In the genomic region with DNA sequence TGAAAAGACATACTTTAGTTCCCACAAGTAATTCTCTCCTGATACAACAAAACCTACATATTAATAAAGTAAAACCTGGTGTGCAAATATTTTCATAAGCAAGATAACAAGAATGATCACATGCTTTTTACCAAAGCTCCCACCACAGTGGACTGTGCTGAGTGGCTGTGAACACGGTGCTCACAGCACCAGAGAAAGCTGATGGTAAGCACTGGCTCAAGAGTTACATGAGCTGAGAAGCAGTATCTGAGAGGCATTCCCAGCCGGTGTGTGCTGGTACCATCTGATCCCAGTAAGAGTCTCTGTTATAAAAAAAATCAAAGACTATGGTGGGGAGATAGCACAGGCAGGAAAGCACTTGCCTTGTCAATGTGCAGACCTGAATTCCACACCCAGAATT, we compare ENCODE assay signal across 21 mouse cellular contexts.
DNase-seq lines count a peak whose midpoint lies in the region; ATAC-seq lines count a peak whose summit lies in the region.
"Had no signal": no experiment of that assay in that cellular context is flagged by ENCODE, and none has a peak within 500 bp of the region (broad histone marks: within the 10 kb centered on the region; RNA-seq: fewer than 3 reads in every experiment).

No protein-coding gene starts in this region.

- no peak overlapping the region for H3K4me3 ChIP-seq in heart, embryonic 11.5 days (ENCODE audit: low read depth, low read length)
- no peak overlapping the region for H3K4me3 ChIP-seq in heart, embryonic 15.5 days
- H3K4me3 ChIP-seq: embryonic facial prominence, embryonic 10.5 days; hindbrain, embryonic 13.5 days had no signal

- H3K36me3 ChIP-seq in heart, embryonic 11.5 days (ENCODE audit: control insufficient read depth, insufficient read depth, low read length), result no peaks in the 10 kb centered on the region
- H3K36me3 ChIP-seq in heart, embryonic 15.5 days, result no peaks in the 10 kb centered on the region
- H3K36me3 ChIP-seq: embryonic facial prominence, embryonic 10.5 days; hindbrain, embryonic 13.5 days had no signal

- H3K27ac ChIP-seq in heart, embryonic 11.5 days (ENCODE audit: low read depth, low read length), result peak overlapping the region; percentile 82
- peak overlapping the region; percentile 83 for H3K27ac ChIP-seq in heart, embryonic 15.5 days
- H3K27ac ChIP-seq: embryonic facial prominence, embryonic 10.5 days; hindbrain, embryonic 13.5 days; hindbrain, postnatal 0 days; kidney, postnatal 0 days had no signal

- intact Hi-C loops in heart, postnatal 10 days (cut with DNase I), result no loop called here

- ATAC-seq in frontal cortex, adult (ENCODE audit: low TSS enrichment), result peak; percentile 23; the same call in 1 of the 2 replicates
- peak; percentile 57 for ATAC-seq in heart, embryonic 11.5 days (replicated peaks; ENCODE audit: insufficient number of reproducible peaks, low FRiP score, low TSS enrichment)
- 0 out of 2 replicates have a peak, but pooled peaks have one; percentile 45 for ATAC-seq in heart, embryonic 15.5 days (replicated peaks; ENCODE audit: insufficient number of reproducible peaks, insufficient read depth, low FRiP score, low read depth)
- no peak for ATAC-seq in activated CD4-positive, CD25-positive, alpha-beta regulatory T cell, adult 4 months
- ATAC-seq: forebrain, embryonic 14.5 days; hindbrain, postnatal 0 days; Patski had no signal

- DNase-seq in frontal cortex, postnatal 10 days (ENCODE audit: low spot score in 2 of 2), result no peak
- no peak for DNase-seq in heart, adult 8-10 months (ENCODE audit: low spot score)
- no peak for DNase-seq in heart, postnatal 10 days
- DNase-seq in brain, adult 2 months (ENCODE audit: low read depth, low spot score), result peak; percentile 24
- DNase-seq: adrenal gland, adult 2 months; adrenal gland, postnatal 25 days; cerebellum, adult 2 months; cerebellum, postnatal 10 days; kidney, adult 11 months; kidney, adult 9 months had no signal

- peaks cover 19% of the 10 kb centered on the region for H3K4me1 ChIP-seq in heart, embryonic 11.5 days (ENCODE audit: control insufficient read depth, insufficient read depth, low read length)
- peaks cover 22% of the 10 kb centered on the region for H3K4me1 ChIP-seq in heart, embryonic 15.5 days (replicated peaks)

- H3K27me3 ChIP-seq in heart, embryonic 11.5 days (ENCODE audit: control insufficient read depth, insufficient read depth, low read length), result no peaks in the 10 kb centered on the region
- no peaks in the 10 kb centered on the region for H3K27me3 ChIP-seq in heart, embryonic 15.5 days
- H3K27me3 ChIP-seq: CH12.LX; hindbrain, embryonic 13.5 days; Patski had no signal

- H3K4me2 ChIP-seq in heart, embryonic 11.5 days, result peak overlapping the region; percentile 1; the same call in 1 of the 2 replicates
- H3K4me2 ChIP-seq in heart, embryonic 15.5 days, result peak overlapping the region; percentile 17; the same call in 1 of the 2 replicates
- H3K4me2 ChIP-seq: hindbrain, embryonic 13.5 days had no signal

- H3K9me3 ChIP-seq in heart, embryonic 11.5 days (replicated peaks; ENCODE audit: control insufficient read depth, low read length), result no peaks in the 10 kb centered on the region
- no peaks in the 10 kb centered on the region for H3K9me3 ChIP-seq in heart, embryonic 15.5 days (replicated peaks)
- H3K9me3 ChIP-seq: embryonic facial prominence, embryonic 10.5 days; hindbrain, embryonic 13.5 days had no signal

- no peak overlapping the region for H3K9ac ChIP-seq in heart, embryonic 11.5 days (ENCODE audit: low read depth, low read length)
- no peak overlapping the region for H3K9ac ChIP-seq in heart, embryonic 15.5 days
- H3K9ac ChIP-seq: hindbrain, embryonic 13.5 days had no signal

- WGBS in heart, embryonic 11.5 days (ENCODE audit: insufficient replicate concordance), result 8% methylated on average over 2 of the region's 2 CpGs
- 22% methylated on average over 2 of the region's 2 CpGs for WGBS in heart, embryonic 15.5 days
